Mouse (Mus musculus) cerebellum, adult (tissue): ENCODE results near the gene Polr2a.

Source experiments
- ATAC-seq: cut with Nextera tagmentation; 2 replicates; pipeline ENCODE4 v1.9.2; 2017; ENCODE audit warnings: mild to moderate bottlenecking, moderate library complexity, mixed read lengths; ENCODE audit not compliant: insufficient number of reproducible peaks, low FRiP score, low TSS enrichment

Gene Polr2a

DNA sequence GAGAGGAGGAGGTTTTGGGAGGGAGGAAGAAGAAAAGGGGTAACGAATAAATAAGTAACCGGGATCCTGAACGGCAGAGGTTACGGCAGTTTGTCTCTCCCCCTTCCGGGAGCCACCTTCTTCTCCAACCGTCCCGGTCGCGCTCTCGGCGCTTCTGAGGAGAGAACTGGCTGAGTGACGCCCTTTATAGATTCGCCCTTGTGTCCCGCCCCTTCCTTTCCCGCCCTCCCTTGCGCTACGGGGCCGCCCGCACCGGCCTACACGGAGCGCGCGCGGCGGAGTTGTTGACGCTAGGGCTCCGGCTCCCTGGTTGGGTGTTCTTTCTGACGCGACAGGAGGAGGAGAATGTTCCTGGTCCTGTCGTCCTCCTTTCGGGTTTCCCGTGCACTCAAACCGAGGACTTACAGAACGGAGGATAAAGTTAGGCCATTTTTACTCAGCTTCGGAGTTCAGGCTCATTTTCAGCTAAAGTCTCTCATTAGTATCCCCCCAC lies at the start of gene Polr2a:
Gene Polr2a, minus strand, starts transcription at position 160 of the 493 bp plus-strand sequence.
- peak; percentile 83 for ATAC-seq

DNA sequence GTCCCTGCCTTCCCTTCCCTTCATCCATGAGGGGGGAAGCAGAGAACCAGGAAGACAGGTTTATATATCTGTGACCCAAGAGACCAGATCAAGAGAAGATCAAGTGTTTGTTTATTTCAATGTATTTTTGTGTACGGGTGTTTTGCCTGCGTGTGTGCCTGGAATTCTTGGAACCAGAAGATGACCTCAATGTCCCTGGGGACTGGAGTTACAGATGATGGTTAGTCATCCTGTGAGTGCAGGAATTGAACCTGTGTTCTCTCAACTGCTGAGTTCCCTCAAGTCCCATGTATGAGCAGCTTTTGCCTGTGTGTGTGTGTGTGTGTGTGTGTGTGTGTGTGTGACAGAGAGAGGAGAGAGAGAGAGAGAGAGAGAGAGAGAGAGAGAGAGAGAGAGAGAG lies 49.2 kb upstream of the Polr2a start:
- ATAC-seq, result no peak

DNA sequence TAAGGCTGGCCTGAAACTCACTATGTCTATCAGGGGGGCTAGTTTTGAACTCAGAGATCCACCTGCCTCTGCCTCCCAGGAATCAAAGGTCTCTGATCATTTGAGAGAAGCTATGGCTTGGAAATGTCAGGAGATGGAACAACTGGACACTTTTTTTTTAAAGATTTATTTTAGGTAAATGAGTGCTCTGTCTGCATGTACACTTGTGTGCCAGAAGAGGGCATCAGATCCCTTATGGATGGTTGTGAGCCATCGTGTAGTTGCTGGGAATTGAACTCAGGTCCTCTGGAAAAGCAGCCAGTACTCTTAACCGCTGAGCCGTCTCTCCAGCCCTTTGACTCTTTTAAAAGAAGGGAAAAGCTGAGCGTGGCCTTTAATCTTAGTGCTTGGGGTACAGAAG lies 47.9 kb upstream of the Polr2a start:
- no peak for ATAC-seq

DNA sequence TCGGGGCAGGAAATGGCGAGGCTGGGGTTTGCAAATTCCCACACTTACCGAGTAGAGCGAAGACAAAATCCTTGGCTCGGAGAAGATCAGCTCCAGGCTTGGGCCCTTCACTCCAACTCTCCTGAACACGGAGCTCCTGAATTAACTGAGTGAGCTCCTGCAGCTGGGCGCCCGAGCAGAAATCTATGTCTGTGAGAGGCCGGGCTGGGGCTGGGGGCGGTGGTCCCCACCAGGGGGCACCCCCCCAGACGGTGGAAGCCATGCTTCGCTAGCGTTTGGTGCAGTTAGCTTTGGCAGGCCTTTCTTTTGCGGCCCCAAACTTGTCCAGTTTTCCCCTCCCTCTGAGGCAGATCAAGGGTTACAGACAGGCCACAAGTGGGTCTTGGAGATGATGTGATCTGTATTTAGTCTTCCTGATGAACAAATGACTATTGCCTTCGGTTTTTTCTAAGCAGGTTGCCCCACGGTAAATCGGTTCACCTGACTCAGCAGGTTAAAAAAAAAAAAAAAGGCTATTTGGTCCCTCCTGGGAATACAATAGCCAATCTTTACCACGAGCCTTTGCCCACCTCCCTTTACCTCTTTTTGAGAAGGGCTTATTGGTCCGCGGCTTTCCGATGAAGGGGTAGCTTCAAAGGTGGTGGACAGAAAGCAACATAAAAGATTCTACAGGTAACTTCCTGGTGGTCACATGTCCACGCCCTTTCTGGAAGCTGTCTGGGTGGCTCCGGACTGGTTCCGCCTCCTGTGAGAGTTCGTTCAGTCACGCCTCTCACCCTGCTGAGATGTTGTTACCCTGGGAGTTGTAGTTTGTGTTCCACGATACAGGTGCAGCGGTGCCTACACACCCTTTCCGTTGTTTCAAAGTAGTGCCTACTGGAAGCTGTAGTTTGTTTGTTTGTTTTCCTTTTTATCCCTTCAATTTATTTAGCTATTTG lies 46.8 kb upstream of the Polr2a start, which contains the start of gene Tmem102:
Gene Tmem102, minus strand, starts transcription at position 653 of the 938 bp plus-strand sequence.
- ATAC-seq, result no peak

DNA sequence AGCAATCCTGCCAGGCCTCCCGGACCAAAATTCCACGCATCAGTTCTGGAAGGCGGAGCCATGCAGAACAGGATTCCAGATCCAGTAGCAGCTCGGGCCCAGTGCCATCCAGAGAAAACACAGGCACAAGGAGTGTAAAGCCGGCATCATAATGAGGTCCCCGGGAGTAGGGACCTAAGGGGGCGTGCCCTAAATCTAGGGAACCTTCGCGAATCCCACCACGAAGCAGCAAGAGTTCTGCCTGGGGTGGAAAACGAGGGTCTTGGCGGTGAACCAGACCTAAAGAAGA lies 46.2 kb upstream of the Polr2a start:
- no peak for ATAC-seq

DNA sequence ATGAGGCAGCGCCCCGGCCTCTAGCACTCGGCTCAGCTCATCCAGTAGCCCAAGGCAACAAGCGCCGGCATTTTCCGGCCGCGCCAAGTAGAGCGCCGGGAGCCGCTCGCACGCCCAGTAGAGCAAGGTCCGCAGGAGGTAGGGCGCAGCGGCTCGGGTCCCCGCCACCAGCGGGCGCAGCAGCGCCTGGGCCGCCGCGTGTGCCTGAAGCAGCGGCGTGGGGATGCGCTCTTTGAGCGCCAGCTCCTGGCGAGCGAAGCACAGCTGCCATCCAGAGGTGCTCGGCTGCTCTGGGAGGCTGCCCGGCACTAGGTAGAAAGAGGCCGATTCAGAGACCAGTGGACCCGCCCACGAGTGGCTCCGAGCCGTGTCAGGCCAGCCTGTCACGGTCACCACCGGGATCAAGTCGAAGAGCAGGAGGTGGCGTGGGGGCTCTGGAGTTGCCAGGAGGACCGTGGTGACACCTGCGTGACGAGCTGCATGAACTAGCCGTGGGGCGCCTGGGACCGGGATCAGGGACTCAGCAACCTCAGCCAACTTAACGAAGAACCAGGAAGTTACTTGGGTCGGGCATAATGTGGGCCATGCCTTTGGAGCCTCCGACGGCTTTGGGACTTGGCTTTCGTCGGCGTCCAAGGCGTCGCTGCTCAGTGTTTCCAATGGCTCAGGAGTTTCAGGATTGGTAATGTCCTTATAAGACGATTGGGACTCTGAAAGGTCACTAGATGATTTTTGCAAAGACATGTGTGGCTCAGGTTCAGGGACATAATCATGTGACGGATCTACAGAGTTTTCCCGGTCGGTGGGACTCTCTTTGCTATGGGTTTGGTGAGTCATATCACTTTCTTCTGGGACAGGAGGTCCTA lies 45.6 kb upstream of the Polr2a start:
- ATAC-seq, result 0 out of 2 replicates have a peak, but pooled peaks have one; percentile 31

DNA sequence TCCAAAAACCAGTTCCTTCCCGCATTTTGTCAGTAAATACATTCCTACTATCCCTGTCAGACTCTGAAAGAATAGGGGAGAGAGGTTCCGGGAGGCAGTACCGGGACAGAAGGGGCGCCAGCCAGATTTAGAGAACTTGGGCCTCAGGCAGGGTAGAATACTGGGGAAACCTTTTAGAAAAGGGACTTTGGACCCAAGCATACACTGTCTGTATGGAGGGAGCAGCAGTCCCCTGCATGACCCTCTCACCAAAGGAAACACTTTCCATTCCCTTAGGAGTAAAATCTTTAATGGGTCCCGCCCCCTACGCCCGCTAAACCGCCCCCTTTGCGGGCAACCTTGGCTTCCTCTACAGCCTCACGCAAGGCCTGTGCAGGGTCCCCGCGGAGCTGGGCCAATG lies 44.9 kb upstream of the Polr2a start:
- ATAC-seq, result no peak

DNA sequence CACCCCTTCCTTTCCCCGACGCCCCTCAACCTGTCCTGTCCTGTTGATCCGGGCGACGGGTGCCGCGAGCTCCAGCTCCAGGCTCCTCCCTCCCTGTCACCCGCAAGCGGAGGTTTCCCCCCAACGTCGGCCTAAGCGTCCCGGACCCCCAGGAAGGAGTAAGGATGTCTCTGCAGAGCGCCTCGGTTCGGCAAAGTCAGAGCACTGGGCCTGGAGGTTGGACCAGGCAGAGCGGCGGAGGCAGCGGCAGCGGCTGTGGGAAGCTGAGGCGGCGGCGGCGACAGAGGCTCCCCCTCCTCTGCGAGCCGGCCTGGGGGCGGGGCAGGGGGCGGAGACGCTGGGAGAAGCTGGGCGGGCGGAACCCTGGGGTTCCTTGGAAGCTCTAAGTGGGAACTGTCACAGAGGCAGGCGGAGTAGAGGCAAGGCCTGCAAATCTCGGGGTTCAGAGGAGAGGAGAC lies 44.2 kb upstream of the Polr2a start:
- no peak for ATAC-seq

DNA sequence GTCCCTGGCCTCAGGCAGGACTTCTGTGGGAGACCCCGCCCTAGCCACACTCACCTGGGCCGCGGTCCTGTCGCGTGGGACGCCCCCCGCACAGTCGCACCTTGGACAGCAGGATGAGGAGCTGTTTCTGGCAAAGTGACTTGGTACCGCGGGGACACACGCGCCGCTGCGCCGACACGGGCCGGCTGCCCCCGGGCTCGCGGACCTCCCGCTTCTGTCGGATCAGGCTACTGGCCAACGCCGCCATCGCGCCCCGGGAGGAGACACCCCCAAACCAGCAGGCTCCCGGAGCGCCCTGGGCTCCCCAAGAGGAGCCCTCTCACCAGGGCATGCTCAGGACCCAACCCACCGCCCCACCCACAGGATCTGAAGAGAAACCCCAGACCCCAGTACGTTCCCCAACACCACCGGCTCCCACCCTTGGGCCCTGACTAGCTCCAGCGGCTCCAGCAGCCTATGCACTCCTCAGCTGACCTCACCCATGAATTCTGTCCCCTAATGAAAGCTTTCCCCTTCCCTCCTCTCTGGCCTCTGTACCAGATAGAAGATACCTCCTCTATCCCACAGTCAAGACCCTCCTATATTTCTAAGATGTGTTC lies 43.0 kb upstream of the Polr2a start, which contains the start of gene Fgf11:
Gene Fgf11, minus strand, starts transcription at position 479 of the 599 bp plus-strand sequence.
- ATAC-seq, result no peak

DNA sequence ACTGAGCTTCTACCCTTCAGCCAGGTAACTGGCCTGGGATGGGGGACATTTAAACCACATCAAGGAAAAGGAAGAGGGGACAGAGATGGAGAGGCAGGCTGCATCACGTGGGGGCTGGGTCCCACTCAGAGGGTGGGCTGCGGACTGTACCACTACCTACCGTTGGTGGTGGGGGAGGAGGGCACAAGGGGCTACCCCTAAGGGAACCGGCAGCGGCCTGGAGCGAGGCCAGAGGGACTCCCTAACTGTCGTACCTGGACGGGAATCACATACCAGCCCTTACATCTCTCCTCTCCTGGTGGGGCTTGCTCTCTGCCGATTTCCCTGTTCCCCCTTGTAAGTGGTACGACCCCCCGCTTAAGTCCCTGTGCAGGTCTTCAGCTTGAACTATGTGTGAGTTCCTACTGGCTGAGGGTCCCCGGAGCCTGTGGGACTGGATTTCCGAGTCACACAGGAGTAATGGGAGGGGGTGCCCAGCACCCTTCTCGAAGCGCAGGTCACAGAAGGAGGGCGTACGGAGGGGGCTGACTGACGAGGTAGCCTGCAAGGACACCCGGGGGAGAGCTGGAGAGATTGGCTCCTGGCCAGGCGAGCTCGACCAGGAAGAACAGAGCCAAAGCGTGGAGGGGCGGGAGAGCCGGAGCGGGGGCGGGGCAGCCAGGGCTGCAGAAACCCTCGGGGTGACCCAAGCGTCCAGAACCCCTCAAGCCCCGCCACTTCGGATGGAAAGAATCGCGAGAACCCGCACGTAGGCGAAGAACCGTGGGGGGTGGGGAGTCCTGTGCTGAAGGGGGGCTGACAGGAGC lies 42.2 kb upstream of the Polr2a start:
- ATAC-seq, result no peak

DNA sequence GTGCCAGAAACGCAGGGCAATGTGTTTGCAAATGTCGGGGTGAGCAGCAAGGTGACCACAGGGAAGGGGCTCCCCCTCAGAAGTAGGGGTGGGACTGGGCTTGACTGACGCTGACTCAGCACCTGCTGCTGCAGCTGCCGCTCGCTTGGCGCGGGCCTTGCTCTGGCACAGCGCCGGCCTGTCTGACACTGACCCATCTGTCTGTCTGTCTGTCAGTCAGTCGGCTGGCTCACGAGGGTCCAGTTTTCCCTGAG lies 41.6 kb upstream of the Polr2a start:
- ATAC-seq, result no peak

DNA sequence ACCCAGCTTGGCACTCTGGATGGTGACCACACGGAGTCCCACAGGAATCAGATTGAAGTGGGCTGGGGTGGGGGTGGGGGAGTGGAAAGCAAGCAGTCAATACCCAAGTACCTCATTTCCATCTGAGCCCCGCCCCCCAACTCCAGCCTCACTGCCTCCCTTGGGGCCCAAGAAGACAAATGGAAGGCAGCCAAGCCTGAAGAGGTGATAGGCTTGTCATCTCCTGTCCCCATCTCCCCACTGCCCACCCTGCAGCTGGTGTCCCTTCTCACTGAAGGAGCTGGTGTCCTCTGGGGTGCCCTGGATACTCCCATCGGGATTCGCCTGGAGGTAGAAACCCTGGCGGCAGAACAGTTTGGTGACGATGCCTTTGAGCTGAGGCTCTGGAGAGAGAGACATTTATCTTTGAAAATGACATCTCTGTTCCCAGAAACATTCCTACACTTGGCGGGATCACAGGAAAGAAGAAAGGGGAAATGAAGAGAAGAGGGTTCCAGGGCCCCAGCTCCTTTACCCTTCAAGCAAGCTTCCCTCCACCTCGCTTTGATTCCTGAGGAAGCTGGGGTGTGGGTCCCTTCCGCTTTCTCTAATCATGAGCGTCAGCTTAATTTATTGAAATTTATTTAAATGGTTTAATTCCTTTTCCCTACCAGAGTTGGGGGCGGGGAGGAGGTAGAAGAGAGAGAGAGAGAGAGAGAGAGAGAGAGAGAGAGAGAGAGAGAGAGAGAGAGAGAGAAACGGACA lies 41.1 kb upstream of the Polr2a start:
- no peak for ATAC-seq

DNA sequence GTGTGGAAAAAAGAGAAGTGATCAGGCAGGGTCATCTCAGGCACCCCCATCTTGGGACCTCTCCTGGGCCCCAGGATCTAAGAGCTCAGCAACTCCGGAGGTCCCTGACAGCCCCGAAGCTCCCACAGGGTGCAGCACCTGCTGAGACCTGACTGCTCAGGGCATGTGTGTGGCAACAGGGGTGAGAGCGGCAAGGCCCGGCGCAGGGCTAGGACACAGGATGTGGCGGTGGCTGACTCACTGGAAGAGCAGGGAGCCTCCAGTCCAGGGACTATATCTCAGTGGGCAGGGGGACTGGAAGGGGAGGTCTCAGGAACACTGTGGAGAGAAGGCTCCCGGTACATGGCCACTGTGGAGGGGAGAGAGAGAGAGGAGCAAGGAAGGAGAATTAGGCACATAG lies 39.5 kb upstream of the Polr2a start:
- no peak for ATAC-seq

DNA sequence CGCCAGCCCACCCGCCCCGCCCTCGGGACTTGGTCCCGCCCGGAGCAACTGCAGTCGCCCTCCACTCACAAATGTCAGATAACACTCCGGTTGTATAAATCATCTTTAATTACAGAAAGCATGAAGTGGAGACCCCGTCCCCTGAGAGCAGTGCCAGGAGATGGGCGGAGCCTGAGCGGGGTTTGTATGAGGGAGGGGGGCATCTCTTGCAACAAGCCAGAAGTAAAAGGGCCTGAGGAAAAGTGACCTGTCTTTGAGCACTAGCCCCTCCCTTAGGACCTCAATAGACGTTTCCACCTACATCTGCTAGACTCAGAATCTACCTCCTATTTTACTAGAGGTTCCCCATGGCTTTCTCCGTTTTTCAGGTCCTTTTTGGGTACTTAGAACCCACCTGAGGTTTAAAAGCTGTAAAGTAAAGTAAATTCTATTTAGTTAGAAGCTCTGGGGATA lies 37.6 kb upstream of the Polr2a start:
- no peak for ATAC-seq

DNA sequence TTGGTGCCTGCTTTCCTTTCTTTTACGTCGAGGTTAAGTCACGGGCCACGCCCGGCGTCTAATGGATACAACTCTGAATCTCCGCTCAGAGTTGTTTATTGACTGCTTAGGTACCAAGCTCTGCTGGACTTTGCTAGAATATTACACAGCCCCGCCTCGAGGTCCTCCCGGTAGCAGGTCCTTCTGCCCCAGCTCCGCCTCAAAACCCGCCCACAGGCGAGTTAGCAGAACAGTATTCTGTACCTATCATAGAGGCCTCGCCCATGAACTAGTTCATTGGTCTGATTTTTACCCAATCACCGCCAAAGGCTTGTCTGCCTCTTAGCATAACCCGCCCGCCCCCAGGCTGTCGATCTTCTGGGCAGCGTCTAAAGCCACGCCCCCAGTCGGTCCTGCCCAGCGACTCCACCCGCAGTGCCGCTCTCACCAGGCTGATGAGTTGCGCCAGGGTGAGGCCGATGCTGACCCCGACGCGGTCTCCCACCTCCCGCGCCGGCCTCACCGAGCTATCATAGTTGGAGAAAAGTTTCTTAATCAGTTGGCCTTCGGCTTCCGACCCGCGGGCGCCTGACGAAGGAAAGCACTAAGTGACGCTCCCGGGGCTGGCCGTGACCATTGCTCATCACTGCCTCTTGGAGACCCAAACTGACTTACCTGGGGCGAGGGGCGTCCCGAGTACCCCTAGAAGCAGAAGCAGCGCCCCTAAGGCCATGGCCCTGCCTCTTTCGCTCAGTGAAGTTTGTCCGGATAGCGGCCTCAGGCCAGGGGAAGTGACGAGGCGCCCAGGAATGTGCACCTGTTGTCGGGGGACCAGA lies 36.9 kb upstream of the Polr2a start, which contains the start of gene Chrnb1:
Gene Chrnb1, minus strand, starts transcription at position 776 of the 815 bp plus-strand sequence.
- peak; percentile 95 for ATAC-seq

DNA sequence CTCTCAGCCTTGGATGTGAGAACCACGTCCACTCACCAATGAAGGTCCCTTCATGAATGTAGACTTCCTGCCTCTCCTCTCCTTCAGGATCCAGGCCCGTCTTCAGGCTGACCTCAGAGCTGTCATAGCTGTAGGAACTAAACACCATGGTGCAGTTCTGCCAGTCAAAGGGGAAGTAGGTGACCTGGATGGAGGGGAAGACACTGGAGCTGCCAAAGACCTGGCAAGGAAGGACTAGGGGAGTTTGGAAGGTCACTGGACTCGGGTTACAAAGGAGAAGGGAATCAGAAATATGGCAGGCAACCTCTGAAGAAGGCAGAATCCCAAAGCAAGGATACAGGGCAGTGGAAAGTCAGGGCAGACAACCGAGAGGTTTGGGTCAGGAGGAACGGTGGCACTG lies 35.0 kb upstream of the Polr2a start:
- no peak for ATAC-seq

DNA sequence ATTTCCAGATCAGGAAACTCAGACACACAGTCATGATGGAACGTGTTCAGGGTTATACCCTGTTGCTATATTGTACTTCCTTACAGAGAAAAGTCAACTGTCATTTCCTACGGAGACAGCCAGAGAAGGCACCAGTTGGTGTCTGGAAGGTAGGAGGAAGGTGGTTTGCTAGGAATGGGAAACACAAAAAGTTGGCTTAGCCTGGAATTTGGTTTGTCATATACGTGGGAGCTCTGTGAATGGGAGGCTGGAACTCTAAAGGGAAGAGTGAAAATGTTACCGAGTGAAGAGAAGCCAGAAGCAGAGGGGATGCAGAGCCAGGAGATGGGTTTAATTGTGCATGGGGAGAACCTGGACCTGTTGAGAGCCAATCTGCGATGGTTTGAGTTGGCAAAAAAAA lies 33.0 kb upstream of the Polr2a start:
- ATAC-seq, result no peak

DNA sequence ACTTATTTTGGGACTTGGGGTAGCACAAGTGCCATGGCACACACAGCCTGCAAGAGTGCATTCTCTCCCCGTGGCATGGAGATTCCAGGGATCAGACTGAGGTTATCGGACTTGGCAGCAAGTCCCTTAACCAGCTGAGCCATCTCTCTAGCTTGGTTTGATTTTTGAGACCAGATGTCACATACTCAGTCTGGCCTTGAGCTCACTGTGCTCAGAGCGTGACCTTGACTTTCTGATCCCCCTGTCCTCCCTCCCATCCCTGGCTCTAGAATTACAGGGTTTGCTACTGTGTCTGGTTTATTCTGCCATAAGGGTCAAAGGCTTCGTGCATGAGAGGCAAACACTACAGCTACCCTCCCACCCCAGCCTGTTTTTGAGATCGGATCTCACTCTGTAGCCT lies 31.0 kb upstream of the Polr2a start:
- no peak for ATAC-seq
